Mouse (Mus musculus) spleen, postnatal 14 days (tissue): ENCODE measurements around the gene Hmgb2.
"Not testable (repeated sequence)": the region's sequence is repeated elsewhere in the genome, so short reads cannot be mapped to it uniquely, and the experiment has no call there.

Experiments
- DNase-seq, 2 experiments: peaks; one replicate each; pipeline ENCODE4 v3.0.0; 2021 to 2022; ENCODE audit warnings: low spot score in 2 of 2

Gene Hmgb2

DNA sequence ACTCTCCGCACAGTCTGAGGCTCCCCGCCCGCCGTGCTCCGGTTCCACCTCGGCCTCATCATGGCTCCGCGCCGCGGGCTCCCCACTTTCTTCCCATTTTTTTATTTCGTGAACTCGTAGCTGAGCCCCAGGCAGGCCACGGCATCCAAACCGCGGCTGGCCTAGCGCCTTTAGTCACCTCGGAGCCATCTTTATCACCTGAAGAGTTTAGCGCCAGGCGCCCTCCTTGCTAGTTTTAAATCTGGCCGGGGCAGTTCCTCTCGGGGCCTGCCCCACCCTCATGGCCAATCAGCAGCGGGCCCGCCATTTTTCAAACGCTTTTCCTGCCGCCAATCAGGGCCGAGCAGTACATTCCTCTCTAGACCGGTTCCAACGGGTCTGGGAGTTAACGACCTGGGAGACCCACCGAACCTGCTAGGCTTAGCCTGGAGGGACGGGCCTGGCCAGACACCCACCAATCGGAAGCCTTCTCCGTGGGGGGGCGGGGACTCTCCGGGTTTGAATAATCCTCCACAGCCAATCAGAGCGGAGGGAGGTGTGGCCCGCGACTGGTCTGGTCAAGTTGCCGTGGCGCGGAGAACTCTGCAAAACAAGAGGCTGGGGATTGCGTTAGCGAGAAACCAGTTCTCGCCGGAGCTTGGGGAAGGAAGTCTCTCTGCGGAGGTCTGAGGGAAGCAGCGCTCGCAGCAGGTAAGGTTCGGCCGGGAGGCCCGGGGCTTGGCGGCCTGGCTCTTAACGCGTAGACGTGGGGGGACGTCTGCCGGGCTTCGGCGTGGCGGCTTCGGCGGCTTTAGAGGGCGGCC is at the start of gene Hmgb2:
Gene Hmgb2 (plus strand): TSS at position 592 of the 803 bp plus-strand sequence.
- peak; percentile 99 for DNase-seq

DNA sequence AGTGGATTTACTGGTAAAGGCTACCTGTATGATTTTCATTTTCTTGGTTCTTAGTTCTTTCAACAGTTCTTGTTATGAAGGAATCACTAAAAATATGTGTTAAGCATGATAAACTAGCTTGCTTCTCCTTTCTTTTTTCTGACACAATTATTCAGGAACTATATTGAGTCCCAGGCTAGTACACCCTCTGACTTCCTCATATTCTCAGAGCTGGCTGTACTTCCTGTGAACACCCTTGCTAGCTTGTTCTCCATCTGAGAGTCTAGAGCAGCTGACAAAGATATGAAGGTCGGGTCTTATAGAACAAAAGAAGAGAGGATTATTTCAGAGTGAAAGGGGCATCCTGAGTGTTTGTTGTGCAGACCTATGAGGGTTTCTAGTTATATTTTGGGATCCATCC is 48.9 kb upstream of the Hmgb2 start:
- no peak for DNase-seq

DNA sequence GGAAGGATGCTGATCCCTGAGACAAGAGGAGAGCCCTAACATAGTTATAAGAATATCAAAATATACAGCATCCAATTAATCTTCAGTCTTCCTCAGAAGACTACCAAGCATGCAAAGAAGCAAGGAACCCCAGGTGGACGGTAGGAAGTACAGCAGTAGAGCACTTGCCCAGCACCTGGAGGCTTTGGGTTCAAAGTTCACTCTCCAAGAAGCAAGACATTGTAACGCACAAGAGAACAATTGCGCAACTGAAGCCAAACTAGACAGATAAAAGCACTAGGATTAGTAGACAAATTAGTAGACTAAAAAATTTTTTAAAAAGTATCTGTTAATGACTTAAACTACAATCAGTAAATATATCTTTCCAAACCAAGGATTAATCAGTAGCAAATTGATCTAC is 48.0 kb upstream of the Hmgb2 start:
- no peak for DNase-seq

DNA sequence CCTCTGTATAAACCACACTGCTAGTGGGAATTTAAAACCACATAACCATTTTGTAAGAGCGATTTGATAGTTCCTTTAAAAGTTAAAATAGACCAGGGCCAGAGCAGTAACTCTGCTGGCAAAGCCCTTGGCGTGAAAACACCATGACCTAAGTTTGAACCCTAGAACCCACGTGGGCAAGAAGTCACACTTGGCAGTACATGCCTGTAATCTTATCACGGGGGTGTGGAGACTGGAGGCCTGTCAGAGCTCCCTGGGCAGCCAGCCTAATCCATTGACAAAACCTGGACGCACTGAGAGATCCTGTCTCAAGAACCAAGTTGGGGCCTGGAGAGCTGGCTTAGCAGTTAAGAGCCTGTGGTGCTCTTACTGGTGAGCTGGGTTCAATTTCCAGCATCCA is 43.1 kb upstream of the Hmgb2 start:
- DNase-seq = no peak

DNA sequence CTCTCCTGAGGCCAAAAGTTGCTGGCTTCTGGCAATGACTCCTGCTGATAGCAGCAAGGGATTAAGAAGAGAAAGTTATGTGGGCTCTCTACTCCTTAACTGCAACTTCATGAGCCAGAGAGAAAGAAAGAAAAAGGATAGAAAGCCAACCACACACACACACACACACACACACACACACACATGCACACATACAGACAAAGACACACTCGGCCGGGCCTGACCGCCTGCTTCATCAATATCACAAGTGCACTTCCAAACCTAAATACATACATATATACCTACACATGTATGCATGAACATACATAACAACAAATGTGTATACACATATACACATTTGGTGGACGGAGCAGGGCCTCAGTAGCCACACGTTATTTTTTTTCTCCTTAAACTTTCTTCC is 40.8 kb upstream of the Hmgb2 start:
- no peak for DNase-seq

DNA sequence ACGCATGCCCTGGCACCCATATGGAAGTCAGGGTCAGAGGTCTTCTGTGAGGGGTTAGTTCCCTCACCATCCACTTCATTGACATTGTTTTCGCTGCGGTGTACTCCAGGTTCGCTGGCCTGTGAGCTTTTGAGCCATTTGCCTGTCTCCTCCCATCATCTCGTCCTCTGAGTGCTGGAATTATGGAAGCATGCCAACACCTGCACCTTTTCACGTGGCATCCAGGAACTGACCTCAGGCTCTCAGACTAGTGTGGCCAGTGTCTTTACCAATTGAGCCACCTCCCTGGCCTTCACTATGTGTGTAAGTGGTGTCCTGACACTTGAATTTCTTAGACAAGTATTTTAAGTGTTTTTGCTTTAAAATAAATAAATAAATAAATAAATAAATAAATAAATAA is 38.0 kb upstream of the Hmgb2 start:
- no peak for DNase-seq

DNA sequence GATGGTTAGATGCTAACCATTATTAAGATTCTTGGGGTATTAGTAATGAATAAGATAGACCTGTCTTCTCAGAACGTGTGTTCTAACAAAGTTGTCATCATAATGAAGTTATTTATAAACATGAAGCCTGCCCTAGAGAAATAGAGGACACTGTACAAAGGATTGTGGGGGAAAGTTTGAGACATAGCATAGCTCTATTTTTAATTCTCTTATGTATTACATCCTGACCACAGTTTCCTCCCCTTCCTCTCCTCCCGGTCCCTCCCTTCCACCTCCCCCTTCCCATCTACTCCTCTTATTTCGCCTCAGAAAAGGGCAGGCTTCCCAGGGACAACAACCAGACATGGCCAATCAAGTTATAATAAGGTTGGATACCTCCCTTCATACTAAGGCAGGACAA is 33.3 kb upstream of the Hmgb2 start:
- no peak for DNase-seq

DNA sequence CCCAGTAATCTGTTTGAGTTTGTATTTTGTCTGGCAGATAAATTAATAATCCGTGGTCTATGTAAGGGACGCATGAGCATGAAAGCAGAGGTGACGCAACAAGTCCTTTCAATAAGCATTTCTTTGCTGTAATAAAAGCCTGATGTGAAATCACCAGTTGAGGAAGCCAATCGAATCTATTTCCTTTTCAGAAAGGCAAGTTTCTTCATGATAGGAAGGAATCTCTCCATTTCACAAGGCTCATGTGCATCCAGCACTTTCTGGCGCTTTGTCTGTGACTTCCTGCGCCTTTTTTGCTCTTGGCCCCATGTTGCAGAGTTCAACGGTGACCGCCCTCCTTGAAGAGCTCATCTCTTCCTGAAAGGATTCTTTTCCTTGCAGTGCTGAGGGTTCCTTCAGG is 32.0 kb upstream of the Hmgb2 start:
- no peak for DNase-seq

DNA sequence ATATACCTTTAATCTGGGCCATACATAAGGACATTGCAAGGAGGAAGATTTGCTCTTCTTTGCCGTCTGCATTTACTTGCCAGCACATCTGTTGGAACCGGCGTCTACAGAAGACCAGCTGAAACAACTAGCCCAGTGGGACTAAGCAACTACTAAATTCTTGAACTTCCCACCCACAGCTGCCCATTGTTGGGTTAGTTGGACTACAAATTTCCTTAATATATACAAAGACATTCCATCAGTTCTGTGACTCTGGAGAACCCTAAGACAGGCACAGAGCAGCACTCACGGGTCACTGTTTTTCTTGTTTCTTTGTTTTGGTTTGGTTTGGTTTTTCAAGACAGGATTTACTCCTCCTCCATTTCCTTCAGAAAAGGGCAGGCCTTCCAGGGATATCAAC is 31.1 kb upstream of the Hmgb2 start:
- no peak for DNase-seq

DNA sequence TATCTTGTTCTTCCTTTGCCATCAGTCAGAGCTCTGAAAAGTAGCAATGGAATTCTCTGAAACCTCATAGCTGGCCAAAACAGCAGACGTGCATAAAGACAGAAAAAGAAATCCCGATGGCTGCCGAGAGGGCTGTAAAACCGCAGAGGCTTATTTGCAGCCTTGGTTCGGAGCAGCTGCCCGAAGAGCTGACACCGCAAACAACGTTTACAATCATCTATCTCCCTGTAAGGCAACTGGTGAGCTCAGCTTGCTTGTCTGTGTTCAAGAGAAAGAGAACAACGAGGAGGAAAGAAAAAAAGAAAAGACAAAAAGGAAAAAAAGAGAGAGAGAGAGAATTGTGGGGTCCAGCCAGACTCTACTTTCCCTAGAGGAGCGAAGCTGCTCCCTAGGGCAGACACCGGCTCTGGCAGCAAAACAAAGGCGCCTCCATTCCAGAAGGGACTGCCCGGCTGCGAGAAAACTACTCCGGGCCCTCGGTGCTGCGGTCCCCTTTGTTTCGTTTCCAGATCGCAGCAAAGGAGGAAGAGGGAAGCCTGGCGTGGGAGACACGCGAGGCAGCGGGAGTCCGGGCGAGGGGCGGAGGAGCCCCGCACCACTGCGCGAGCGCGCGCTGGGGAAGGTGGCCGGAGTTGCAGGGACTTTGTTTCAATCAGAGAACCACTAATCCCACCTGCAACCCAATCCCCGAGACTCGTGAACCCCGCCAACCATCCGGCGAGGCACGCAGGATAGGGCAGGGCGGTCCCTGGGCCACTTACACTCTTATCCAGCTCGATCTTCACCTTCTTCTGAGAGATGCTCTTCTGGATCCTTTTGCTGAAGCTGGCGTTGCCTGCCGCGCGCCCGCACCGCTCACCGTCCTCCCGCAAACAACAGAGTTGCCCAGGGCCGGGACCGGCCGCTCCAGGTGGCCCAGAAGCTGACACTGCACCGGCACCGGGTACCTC is 24.9 kb upstream of the Hmgb2 start:
- DNase-seq = peak; percentile 16 to 31

DNA sequence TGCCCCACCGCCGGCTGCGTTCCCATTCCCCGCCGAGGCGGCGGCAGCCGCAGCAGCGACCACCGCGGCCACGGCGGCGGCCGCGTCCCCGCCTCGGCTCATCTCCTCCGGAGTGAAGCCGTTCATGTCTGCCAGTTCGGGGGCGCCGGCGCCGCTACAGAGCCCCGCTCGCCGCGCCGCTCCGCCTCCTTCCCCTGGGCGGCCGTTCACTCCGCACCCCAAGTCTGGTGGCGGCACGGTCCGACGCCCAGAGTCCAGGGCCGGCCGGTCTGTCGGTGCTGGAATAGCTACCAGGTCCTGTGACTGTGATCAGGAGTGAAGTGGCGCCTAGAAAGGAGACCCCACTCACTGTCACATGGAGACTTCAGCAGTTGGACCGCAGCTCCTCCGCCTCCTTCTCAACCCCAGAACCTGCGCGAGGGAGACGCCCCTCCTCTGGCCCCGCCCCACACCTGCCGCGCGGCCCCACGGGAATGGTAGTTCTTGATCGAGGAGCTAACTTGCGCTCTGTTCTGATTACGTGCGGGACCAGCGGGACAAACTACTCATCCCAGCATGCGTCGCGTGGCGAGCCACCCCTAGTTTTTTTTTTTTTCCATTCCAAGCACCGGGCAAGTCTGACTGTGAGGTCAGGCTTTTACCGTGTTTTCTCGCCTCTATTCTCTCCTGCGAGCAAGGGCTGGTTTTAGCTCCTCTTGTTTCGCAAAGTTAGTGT is 24.1 kb upstream of the Hmgb2 start, which contains the start of gene Sap30:
Gene Sap30 (minus strand): TSS at position 420 of the 715 bp plus-strand sequence.
- DNase-seq = peak; percentile 97 to 98

DNA sequence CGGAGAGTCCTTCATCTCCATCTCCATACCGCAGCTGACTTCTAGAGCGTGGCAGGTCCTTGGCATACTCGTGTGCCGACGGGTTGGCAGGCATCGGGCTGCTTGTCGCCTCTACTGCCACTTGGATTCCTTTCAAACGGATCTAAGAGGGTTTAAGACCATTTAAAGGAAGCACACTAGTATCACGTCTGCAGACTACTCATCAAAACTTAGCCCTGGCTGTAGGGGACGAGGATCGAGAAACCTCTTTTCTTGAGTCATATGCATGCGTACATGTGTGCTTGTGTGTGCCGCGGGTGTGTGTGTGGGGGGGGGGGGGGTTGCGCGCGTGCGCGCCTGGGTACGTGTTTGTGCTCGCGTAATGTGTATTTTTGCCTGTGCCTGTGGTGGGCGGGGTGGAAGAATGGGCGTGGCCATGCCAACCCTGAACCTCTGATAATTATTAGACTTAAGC is 23.4 kb upstream of the Hmgb2 start:
- peak; percentile 62 to 64 for DNase-seq

DNA sequence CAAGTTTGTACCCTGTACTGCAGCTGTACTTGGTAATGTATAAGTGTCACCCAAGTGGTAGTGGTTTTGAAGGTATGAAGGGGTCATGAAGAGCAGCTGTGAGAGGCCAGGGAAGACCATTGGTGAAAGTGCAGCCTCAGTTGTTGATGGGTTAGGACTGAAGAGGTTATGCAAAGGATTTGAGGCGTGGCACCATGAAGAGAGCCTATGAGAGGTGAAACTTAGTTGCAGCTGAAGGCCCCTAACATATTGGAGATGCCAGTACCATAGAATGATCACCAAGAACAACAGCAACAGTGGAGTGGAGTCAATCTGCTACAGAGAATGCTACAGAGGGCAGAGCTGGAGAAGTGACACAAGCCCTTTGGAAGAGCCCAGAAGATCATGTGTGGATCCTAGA is 22.3 kb upstream of the Hmgb2 start:
- DNase-seq = no peak

DNA sequence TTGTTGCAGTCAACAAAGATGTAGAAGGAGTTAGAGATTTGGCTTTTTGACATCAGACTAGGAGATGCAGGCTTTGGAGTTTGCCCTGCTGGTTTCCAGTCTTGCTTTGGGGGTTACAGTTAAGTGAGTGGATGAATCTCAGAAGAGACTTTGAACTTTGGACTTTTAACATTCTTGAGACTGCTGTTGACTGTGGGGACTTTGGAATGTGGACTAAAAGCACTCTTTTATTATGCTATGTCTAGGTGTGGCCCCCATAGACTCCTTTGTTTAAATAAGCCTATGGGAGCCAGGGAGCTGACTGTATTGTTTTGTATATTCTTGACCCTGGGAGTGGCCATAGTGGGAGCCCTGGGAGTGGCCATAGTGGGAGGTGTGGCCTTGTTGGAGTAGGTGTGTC is 21.8 kb upstream of the Hmgb2 start:
- DNase-seq = no peak

DNA sequence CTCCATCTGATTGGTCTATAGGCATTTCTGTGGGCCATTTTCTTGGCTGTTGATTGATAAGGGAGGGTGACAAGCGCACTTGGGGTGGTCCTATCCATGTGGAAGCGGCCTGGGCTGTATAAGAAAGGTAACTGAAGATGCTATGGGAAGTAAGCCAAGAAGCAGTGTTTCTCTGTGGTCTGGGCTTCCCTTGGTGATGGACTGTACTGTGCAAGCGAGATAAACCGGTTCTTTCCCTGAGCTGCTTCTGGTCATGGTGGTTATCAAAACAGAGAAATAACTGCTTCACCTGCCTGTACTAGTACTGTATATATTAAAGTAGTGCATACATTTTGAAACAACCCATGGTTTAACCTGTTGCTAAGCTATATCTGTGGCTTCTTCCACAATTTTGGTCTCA is 19.8 kb upstream of the Hmgb2 start:
- no peak for DNase-seq

DNA sequence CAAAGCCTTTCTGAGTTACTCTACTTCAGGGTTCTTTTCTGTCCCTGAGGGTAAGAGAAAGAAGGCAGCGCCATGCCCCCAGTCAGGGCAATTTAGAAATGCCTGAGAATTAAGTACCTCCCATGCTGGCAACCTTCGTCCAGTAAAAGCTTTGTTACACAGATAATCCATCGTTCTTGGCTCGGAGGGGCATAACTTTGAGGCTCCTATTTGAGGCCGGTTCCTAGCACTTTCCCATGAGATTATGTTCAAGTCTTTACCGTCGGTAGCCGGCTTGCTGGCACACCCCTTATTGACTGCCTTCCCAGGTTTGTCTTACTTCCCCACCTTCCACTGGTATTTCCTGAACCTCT is 13.2 kb upstream of the Hmgb2 start:
- DNase-seq = no peak

DNA sequence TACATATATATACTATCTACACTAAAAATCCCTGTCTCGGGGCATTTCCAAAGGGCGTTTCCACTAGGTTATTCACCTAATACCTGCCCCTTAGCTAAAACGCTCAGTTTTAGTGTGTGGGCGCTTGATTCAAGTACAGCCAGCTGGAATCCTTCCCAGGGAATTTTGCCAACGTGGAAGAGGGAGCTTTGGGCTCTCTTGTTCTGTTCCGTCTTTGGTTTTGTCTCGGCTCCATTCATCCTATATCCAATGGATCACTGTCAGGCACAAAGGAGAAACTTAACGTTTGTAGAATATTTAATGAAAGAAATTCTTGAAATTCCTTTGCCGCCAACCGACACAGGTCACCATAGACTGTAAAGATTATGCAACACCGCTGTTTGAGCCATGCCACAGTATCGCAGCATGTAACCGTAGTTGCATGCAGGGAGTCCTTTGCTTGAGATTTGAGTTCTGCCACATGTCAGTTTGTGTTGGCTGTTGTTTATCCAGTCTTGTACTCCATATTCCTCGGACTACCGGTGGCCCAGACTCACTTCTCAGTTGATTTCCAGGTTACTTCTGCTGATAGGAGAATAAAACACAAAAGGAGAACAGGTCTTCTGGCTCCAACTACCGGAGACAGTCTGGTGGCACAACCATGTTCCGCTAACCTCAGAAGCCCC is 12.7 kb upstream of the Hmgb2 start:
- DNase-seq = no peak

DNA sequence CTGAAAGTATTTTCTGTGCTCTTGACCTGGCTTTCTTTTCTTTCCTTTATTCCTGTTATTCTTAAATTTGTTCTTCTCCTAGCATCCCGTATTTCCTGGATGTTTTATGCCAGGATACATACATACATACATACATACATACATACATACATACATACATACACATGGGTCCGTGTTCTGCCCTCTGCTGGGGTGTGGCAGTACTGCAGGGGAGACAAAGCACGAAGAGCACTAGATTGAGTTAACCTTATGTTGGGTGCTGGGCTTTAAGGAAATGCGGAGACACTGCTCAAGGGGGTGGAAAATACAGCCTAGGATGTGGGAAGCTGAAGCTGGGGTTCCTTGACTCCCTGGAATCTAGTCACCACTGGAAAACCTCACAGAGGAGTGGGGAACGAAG is 8.1 kb upstream of the Hmgb2 start:
- peak; percentile 71 to 79 for DNase-seq

DNA sequence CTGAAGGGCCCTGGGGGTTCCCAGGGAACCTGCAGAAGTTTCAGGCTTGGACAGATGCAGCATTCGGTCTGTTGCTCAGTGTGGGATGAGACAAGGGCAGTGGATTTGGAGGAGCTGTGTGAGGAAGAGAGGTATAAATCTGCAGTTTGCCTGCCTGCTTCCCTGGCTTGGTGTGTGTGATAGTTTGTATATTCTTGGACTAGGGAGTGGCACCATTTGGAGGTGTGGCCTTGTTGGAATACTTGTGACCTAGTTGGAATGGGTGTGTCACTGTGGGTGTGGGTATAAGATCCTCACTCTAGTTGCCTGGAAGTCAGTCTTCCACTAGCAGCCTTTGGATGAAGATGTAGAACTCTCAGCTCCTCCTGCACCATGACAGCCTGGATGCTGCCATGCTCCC is 6.2 kb upstream of the Hmgb2 start:
- not testable (repeated sequence) for DNase-seq

DNA sequence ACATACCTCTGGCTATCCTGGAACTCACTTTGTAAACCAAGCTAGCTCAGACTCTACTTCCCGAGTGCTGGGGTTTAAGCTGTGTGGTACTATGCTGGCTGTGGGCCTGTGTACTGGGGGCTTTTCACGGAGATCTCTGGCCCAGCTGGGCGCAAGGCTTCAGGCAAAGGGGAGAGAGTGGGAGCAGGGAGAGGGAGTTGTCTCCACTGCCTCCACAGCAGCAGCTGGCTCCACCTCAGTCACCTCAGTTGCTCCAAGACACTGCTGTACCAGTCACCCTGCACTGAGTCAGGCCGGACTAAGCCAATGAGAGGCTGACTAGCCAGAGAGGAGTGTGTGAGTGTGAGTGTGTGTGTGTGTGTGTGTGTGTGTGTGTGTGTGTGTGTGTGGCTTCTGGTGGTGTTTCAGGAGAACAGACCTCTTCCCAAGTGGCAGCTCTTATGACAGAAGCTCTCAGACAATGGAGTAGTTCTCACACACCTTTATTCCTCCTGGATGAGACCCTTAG is 4.1 kb upstream of the Hmgb2 start:
- DNase-seq = no peak

DNA sequence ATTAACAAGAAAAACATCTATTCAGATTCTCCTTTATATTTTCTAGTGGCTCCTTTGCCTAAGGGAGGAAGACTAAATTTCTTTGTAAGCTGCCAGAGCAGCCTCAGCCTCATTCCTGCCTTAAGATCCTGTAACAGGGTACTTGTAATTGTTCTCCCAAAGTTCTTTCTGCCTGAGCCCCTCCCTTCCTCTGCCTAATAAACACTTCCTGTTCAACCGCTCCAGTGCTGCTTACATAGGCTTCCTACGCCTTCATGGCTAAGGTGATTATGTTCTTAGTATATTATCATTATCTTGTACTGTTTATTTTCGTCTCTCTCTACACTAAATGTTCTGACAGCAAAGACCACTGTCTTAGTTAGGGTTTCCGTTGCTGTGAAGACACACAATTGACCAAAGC is 3.0 kb upstream of the Hmgb2 start:
- DNase-seq = no peak
